Mouse (Mus musculus) ES-CJ7 (cell line): Measurements from ENCODE around the gene Ifna15.

Source experiments
- DNase-seq: peaks from one replicate; pipeline ENCODE4 v3.0.0; 2011; ENCODE audit warnings: low read depth, low spot score

The Ifna15 gene

DNA sequence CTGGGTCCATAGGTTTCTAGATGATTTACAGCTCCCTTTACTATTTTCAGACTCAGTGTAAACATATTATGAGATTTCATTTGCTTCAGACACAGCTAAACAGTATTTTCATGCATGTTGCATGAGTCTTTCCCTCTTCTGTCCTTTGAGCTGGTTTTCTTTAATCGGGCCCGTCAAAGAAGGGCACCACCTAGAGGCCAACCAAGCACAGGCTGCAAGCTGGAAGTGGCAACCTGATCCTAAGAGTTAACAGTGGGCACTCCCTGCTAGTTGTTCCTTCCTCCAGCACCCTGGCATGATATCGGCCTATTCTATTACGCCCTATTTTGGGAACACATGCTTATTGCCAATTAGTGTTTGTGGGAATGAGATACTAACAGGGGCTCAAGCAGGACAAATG is 43.6 kb downstream of the Ifna15 start:
- DNase-seq, result peak; percentile 40

DNA sequence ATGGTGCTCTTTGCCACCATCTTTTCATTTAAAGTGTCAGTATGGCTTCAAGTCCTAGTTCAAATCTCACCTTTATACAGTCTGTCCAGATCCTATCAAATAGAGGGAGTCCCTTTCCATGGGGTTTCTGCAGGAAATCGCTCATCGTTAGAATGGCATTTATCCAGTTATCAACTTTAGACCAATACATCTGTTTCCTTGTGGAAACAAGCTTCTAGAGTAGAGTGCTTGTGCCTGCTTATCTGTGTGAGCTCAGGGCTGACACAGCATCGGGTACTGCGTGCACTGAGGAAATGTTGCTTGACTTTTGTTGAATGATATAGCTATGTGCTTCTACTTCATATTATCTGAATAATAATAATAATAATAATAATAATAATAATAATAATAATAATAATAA is 44.3 kb downstream of the Ifna15 start:
- no peak for DNase-seq
